Mouse (Mus musculus): ENCODE results near the gene Mvb12b.

Mvb12b gene

GRCm38 (mm10) chr2:33886386-33887327 lies 1.1 kb downstream of the Mvb12b start:
- peak; percentile 33 to 46 for DNase-seq (ENCODE audit: low spot score in 2 of 2)

- DNase-seq (ENCODE audit: low spot score in 2 of 2): no peak
Measured at GRCm38 (mm10) chr2:33885264-33885651, 2.5 kb downstream of the Mvb12b start.

- DNase-seq (ENCODE audit: low spot score in 2 of 2): peak; percentile 31 to 41
Measured at GRCm38 (mm10) chr2:33884623-33885263, 3.0 kb downstream of the Mvb12b start.

- no peak for DNase-seq (ENCODE audit: low spot score in 2 of 2)
Measured at GRCm38 (mm10) chr2:33879223-33879622, 8.5 kb downstream of the Mvb12b start.

GRCm38 (mm10) chr2:33878437-33878836 lies 9.3 kb downstream of the Mvb12b start:
- DNase-seq (ENCODE audit: low spot score in 2 of 2): no peak

- no peak for DNase-seq (ENCODE audit: low spot score in 2 of 2)
Measured at GRCm38 (mm10) chr2:33877663-33878360, 9.9 kb downstream of the Mvb12b start.

GRCm38 (mm10) chr2:33876529-33877290 lies 11.0 kb downstream of the Mvb12b start:
- DNase-seq (ENCODE audit: low spot score in 2 of 2): peak; percentile 47 to 75

- no peak for DNase-seq (ENCODE audit: low spot score in 2 of 2)
Measured at GRCm38 (mm10) chr2:33875594-33875993, 12.2 kb downstream of the Mvb12b start.

GRCm38 (mm10) chr2:33874856-33875576 lies 12.7 kb downstream of the Mvb12b start:
- DNase-seq (ENCODE audit: low spot score in 2 of 2): no peak

- DNase-seq (ENCODE audit: low spot score in 2 of 2): no peak
Measured at GRCm38 (mm10) chr2:33874367-33874766, 13.4 kb downstream of the Mvb12b start.

- DNase-seq (ENCODE audit: low spot score in 2 of 2): no peak
Measured at GRCm38 (mm10) chr2:33873501-33873900, 14.2 kb downstream of the Mvb12b start.

- DNase-seq (ENCODE audit: low spot score in 2 of 2): no peak
Measured at GRCm38 (mm10) chr2:33872841-33873271, 14.9 kb downstream of the Mvb12b start.

GRCm38 (mm10) chr2:33871181-33871520 lies 16.6 kb downstream of the Mvb12b start:
- DNase-seq (ENCODE audit: low spot score in 2 of 2): no peak

GRCm38 (mm10) chr2:33870369-33871180 lies 17.2 kb downstream of the Mvb12b start:
- peak in 1 of 2 experiments; percentile 25 for DNase-seq (ENCODE audit: low spot score in 2 of 2)

- no peak for DNase-seq (ENCODE audit: low spot score in 2 of 2)
Measured at GRCm38 (mm10) chr2:33869689-33870343, 17.9 kb downstream of the Mvb12b start.

GRCm38 (mm10) chr2:33868996-33869688 lies 18.6 kb downstream of the Mvb12b start:
- DNase-seq (ENCODE audit: low spot score in 2 of 2): no peak

- DNase-seq (ENCODE audit: low spot score in 2 of 2): no peak
Measured at GRCm38 (mm10) chr2:33868322-33868721, 19.4 kb downstream of the Mvb12b start.

GRCm38 (mm10) chr2:33856746-33857145 lies 31.0 kb downstream of the Mvb12b start:
- DNase-seq (ENCODE audit: low spot score in 2 of 2): no peak

All from right cerebral cortex, adult 2 months (tissue).